Mouse (Mus musculus) right cerebral cortex, adult 18-20 months (tissue): Measurements from ENCODE around the gene Pxn.

Experiments
- DNase-seq: peaks from one replicate; pipeline ENCODE4 v3.0.0; 2022; ENCODE audit warnings: mixed read lengths

Gene Pxn

DNA sequence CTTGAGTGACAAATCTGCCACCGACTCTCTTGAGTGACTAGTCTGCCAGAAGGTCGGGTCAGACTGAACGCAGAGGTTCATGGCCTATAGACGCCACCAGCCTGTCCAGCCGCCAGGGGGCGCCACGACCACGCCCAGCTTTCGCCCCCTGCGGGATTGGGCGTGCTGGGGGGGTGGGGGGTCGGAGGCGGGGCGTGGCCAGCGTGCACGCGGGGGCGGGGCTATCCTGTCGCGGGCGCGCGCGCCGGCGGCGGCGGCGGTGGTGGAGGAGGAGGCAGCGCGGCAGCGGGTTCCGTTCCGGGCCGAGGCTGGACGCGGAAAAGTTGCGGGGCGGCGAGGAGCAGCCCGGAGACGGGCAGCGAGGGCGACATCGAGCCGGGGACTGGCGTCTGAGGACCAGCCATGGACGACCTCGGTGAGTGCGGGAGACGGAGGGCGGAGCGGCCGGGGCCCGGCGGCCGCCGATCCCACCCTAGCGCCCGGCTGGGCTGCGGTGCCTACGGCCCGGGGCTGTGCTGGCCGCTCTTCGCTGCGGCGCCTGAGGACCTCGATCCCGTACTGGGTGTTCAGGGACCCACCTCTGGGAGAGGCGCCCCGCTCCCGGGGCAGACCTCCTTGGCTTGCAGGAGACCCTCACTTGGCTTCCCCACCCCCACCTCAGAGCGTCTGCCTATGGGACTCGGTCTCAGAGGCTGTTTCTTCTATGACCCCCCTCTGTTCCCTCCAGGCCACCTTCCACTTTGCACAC, at the start of gene Pxn:
Gene Pxn (plus strand): TSS at position 223 of the 748 bp plus-strand sequence.
- peak; percentile 87 for DNase-seq

DNA sequence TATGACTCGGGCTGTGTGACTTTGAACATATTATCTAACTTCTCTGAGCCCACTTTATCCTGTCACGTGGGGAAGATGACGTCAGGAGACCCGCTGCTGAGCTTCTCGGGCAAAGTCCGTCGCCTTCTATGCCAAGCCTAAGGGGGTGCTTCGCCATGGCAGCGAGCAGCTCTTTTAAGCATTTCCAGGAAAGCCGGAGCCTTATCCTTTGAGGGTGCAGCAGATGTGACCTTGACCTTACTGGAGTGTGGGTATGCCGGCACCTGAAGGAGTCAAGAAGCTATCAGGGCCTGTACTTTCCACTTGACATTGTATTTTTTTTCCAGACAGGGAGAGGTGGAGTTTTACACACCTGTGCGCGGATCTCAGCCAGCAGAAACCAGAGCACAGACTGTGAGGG, 47.6 kb upstream of the Pxn start:
- DNase-seq, result no peak

DNA sequence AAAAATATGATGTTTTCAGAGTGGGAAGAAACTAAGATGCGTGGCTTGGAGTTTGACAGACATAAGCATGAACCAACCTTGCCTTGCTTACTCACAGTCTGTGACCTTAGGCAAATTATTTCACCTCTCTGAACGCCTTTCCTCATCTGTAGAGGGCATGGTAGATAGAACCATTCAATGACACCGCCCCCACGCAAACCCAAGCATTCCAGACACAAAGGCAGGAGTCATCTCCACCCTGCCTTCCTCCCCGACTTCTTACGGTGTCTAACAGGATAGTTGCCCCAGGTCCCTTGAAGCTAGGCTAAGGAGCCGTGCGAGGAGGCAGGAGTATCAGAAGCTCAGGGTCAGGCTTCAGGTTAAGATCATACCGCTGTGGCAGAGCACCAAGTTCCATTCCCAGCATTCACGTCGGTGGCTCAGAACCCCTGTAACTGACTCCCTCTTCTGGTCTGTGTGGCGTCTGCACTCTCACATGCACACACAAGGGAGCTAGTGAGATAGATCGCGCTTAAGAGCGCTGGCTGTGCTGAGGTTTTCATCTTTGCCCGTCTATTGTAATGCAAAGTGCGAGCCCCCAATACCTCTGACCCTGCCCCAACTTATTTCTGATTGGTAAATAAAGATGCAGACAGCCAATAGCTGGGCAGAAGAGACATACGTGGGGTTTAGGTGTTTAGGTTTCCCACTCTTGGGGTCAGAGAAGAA, 41.9 kb upstream of the Pxn start:
- no peak for DNase-seq

DNA sequence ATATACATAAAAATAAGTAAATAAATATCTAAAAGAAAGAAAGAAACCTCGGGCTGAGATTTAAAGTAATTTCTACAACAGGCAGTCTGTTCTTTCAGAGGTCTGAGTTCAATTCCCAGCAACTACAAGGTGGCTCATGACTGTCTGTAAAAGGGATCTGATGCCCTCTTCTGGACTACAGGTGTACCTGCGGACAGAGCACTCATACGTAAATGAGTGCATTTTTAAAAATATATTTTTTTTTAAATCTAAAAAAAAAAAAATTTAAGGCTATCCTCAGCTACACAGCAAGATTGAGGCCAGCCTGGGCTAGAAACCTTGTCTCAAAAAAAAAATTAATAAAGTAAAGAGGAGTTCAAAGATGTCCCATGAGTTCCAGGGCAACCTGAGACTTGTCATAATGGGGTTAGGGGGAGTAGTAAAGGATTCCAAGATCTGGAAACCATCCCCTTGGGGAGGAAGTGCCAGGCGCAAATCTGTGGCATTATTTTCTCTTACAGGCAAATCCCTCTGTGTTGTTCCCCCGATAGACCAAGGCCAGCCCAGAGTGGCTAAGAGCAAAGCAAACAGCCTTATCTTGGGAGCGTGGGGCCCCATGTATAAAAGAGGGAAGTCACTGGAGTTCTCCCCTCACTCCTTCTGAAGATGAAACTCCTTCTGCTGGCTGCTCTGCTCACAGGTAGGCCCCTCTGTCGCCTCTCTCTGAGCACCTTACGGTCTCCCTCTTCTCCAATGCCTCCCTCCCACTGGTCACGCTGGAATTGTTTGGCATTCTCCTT, 40.6 kb upstream of the Pxn start, which contains the start of gene Pla2g1b:
Gene Pla2g1b (plus strand): TSS at position 621 of the 779 bp plus-strand sequence.
- no peak for DNase-seq

DNA sequence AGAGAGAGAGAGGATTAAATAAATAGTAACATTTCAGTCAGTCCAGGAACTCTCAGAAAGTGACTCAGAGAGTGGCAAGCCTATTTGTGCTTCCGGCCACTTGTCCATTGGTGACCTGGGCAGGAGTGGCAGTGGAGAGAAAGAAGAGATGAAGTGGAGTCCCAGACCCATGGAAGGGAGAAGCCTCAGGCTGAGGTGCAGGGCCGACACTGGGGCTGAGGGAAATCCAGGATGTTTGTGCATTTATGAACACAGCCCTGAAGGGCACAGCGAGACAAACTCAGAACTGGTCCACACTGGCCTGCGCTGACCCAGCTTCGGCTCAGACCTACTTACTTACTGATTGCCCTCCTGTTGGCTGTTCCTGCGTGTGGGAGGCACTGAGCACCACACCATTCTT, 36.7 kb upstream of the Pxn start:
- no peak for DNase-seq

DNA sequence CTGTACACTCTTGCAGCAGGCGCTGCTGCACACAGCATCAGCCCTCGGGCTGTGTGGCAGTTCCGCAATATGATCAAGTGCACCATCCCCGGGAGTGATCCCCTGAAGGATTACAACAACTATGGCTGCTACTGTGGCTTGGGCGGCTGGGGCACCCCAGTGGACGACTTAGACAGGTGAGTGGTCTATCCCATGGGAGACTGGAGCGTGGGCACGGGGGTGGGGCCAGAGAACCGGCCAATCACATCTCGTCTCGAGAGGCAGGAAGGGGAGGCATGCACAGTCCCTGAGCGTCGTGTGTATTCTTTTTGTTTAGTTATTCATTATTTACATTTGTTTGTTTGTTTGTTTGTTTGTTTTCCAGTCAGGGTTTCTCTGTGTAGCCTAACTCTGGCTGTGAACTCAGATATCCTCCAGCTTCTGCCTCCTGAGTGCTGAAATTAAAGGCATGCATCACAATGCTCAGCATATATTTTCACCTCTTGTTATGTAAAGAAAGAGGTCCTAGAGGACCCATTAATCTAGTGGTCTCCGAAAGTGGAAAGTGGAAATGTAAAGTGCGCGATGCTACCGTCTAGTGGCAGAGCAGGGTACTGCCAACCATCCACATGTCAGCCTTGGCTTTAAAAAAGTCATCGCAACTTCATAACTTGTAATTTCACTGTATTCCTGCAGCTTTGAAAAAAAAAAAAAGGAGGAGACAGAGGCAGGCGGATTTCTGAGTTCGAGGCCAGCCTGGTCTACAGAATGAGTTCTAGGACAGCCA, 35.5 kb upstream of the Pxn start:
- no peak for DNase-seq

DNA sequence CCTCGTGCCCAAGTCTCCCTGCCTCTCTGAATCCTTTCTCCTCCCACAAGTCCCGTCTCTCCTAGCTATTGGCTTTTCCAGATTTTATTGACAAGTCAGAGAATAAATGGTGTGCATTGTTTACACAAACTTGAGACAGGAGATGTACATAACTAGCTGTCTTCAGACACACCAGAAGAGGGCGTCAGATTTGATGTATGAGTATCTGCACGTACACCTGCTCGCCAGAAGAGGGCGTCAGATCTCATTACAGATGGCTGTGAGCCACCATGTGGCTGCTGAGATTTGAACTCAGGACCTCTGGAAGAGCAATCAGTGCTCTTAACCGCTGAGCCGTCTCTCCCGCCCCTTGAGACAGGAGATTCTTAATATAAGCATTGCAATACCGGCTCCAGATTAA, 33.3 kb upstream of the Pxn start:
- no peak for DNase-seq

DNA sequence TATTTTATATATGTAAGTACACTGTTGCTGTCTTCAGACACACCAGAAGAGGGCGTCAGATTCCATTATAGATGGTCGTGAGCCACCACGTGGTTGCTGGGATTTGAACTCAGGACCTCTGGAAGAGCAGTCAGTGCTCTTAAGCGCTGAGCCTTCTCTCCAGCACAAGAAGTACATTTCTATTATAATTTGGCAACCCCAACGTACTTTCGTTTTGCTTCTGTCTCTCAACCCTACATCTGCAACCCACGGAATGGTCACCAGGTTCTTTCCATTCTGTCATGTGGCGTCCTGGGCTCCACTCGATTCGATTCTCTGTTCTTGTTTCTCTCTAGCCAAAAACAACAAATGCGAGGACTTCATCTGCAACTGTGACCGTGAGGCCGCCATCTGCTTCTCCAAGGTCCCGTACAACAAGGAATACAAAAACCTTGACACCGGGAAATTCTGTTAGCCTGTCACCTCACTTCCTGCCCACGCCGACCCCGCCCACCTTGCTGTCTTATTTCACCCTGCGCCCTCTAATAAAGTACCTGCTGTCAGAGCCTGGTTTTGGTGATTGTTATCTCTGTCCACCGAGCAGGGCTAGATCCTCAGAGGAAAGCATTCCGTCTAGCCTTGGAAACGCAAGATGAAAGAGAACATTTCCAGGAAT, 32.2 kb upstream of the Pxn start:
- DNase-seq, result no peak

DNA sequence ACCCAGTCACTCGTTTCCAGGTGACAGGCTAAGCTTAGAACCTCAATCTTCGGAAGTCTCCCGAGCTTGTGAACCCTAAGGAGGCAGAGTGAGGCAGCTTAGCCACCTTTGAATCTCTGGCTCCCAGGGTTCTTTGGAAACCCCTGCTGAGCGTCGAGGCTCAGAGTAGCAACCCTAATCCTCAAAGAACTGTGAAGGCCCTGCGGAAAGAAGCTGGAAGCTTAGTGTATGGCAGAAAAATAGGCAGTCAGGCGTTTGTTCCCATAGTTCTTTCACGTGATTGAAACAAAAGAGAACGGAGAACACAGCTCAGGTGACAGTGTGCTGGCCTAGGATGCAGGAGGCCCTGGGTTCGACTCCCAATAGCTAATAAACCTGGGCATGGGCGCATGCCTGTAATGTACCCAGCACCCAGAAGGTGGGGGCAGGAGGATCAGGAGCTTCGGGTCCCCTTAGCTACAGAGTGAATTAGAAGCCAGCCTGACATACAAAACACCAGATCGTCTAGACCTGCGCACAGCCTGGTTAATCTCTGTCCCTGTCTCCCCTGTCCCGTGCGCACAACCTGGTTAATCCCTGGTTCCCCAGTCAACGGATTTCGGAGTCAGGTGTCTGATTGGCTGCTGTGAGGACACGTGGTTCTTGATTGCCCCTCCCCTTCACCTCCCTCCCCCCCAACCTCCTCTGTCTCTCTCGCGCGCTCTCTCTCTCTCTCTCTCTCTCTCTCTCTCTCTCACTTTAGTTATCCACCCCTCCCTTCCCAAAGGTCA, 31.0 kb upstream of the Pxn start:
- DNase-seq, result peak; percentile 42

DNA sequence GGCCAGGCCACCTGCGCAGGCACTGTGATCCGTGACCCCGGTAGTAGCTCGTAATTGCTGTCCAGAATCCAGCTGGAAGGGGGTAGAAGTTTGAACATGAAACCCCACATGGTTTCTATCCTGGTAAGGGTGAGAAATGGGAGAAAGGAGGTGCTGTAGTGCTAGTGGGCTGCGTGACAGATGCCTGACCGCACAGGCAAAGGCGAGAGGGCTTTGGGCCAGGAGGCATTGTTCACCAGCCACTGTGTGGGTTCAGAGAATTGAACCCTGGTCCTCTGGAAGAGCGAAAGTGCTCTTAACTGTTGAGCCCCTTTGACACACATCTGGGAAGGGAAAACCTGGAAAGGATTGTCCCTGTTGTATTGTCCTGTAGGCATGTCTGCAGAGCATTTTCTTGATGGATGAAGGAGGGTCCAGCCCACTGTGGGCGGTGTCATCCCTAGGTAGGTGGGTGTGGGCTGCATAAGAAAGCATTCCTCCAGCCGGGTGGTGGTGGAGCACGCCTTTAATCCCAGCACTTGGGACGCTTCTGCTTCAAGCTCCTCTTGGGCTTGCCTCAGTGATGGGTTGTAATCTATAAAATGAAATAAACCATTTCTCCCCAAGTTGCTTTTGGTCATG, 30.3 kb upstream of the Pxn start:
- DNase-seq, result no peak

DNA sequence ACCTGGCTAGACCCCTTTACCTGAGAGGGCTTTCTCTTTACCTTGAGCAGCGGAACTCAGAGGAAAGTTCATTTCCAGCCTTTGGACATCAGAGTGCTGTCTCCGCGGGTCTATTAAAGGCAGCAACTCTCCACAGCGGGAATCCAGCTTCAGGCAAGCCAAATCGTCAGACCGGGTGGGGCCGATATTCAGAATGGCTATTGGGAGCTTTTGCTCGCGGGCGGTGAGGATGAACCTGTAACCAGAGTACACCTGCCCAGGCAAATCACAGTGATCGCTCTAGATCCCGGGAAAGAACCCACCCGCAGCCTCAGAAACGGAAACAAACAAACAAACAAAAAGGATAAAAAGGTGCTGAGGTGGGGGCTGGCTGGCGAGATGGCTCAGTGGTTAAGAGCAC, 26.9 kb upstream of the Pxn start:
- no peak for DNase-seq

DNA sequence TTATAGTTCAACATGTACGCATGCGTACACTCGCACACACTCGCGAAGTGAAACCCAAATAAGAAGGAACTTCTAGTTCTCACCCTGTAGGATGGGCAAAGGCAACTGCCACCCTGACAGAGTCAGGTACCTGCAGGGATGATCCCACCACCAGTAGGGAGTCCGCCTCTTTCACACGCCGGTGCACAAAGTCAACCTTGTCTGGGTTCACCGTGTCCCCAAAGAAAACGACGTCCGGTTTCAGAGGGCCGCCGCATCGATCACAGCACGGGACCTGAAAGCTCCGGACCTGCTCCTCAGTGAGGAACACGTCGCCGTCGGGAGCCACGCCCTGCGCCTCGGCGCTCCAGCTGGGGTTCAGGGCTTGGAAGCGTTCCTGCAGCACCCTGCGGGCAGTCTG, 26.4 kb upstream of the Pxn start:
- no peak for DNase-seq

DNA sequence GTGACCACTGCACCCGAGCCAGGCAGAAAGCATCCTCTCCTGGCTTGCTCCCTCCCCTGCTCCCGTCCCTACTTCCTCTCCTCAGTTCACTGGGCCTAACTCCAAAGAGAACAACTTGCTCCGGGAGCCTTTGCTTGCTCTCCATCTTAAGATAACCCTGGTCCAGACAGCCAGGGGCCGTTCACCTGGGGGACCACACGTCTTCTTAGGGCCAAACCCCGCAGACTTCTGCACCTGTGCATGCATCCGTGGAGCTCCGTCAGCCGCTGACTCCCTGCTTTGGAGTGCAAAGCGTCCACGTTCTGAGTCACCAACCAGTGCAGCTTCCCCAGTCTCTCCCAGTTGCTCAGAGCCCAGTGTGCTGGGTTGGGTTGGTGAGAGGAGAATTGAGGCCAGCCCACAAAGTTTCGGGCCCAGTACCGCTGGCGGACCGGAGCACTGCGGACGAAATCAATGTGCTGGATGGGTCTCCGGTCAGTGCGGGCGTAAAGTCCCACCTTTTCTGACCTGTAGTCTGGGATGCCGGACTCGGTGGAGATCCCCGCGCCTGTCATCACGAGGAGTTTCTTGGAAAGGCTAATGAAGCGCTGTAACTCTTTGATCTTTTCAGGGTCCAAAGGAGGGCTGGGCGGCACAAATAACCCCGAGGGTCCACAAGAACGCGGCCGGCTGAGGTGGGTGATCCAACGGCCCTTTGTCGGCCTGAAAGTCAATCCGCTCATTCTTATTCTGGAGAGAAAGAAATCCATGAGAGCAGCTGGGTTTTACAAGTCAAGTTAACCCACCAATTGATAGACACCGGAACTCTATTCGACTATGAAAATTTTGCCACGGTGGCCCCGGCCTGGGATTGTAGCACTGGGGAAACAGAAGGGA, 23.8 kb upstream of the Pxn start:
- DNase-seq, result no peak

DNA sequence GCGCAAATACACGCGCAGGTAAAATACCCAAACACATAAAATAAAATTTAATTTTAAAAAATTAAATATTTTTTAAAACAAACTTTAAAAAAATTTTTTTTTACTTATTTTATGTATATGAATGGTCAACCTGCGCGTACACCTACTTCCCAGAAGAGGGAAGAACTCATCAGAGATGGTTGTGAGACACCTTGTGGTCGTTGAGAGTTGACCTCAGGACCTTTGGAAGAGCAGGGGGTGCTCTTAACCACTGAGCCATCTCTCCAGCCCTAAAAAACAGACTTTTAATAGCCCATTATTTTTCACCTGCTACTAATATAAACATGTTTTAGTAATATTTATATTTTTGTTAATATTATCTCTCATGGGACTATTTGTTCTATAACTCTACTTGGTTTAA, 23.1 kb upstream of the Pxn start:
- DNase-seq, result no peak

DNA sequence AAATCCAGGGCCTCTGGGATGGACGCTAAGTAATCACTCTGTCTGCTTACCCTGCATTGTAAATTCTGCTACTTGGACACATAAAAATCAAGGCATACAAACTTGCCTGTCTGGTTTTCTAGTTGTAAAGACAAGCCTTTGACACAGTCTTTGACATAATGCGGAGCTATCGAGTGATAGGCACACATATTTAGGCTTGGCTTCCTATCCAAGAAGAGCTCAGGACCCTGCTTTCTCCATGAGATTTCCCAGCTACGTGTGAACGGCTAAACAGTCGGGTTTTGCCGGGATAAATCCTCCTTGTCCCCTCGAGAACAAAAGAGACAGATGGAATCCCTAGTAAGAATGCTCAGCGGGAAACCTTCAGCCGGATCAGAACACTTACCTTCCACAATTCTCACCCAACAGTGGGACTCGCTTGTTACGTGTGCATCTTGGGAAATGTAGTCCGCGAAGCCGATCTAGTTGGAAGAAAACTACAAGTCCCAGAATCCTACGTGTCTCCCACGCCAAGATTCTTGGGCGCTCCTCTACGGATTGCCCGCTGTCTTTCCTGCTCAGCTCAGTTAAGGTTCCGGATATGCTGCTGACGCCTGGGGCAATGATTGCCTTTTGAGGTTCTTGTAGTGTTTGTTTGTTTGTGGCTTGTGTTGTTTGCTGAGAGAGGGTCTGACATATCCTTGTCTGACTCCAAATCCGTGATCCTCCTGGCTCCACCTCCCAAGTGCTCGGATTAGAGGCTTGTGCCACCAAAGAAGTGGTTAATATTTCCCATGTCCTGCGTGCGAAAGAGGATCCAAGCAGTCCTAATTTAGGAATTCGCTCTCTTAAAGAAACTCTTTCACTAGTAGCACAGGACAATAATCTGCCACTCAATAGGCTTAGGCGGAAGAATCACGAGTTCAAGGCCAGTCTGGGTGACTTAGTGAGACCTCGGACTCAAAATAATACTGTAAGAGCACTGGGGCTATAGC, 22.2 kb upstream of the Pxn start, which contains the start of gene Sirt4:
Gene Sirt4 (minus strand): TSS at position 779 of the 974 bp plus-strand sequence.
- peak; percentile 91 for DNase-seq

DNA sequence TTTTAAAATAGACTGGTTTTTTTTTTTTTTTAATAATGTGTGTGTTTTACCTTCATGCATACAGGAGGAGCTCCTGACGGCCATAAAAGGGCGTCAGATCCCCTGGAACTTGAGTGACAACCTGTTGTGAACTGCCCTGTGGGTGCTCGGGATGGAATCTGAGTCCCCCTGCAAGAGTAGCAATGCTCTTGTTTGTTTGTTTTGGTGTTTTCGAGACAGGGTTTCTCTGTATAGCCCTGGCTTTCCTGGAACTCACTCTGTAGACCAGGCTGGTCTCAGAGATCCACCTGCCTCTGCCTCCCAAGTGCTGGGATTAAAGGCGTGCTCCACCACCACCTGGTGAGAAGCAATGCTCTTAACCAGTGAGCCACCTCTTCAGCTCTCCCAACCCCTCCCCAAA, 21.5 kb upstream of the Pxn start:
- no peak for DNase-seq

DNA sequence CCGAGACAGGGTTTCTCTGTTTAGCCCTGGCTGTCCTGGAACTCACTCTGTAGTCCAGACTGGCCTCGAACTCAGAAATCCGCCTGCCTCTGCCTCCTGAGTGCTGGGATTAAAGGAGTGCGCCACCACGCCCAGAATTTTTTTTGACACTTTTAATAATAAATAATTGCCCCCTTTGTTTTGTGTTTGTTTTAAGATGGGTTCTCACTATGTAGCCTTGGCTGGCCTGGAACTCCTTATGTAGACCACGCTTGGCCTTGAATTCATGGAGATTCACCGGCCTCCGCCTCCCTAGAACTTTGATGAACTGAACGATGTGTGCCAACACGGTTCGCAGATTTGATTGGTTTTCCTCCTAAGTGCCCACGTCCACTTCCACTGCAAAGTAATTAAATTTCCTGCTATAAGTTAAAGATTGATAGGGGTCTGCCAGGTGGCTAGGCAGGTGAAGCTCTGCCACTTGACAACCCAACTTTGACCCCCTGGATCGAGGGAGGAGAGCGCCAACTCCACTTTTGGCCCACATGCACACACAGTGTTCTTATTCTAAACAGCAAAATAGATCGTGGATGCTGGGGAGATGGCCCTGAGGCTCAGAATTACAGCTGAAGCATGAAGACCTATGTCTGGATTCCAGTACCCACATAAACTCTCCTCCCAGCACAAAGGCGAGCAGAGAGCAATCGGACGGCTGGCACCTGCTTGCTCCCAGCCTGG, 20.8 kb upstream of the Pxn start:
- DNase-seq, result no peak

DNA sequence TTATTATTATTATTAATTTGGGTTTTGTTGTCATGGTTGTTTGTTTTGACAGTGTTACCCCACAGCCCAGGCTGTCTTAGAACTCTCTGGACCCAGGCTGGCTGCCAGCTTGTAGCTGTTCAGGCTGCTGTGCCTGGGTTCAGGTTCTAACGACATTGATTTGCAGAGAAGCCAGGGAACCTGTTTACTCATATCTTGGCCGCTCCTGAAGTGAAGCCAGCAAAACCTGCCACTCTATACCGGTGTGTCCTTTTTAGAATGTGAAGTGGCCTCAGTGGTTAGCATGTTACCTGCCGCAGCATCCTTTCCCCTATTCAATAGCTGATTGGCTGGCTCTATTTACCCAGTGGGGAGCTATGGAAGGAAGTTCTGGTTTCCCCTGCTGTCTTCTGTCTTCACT, 19.8 kb upstream of the Pxn start:
- DNase-seq, result no peak
